8 mouse cellular contexts compared by ENCODE assay signal in genomic region chr4:152477106-152477465, GRCm38 (mm10). TPM values are rescaled to one million over a fixed set of nuclear protein-coding genes. Genes with fewer than 3 reads are reported as not detected.
A peak's percentile ranks its signal among the peaks of the same experiment; 100 is the strongest.
DNase-seq lines count a peak whose midpoint lies in the region; ATAC-seq and TF ChIP-seq lines count a peak whose summit lies in the region.

No protein-coding gene starts in this region.

- intact Hi-C loops in gastrocnemius, adult 2 months (cut with DNase I), result loop anchor here (5.0 kb wide), 1 partner anchor 150 kb away; the partner anchor contains the start of gene Rpl22

- ATAC-seq in limb, embryonic 15.5 days (ENCODE audit: insufficient number of reproducible peaks, low FRiP score, low TSS enrichment, low read depth), result peak; percentile 22; the same call in 1 of the 2 replicates
- ATAC-seq in stomach, embryonic 16.5 days (ENCODE audit: insufficient read depth, low FRiP score), result no peak

- WGBS in limb, embryonic 15.5 days, result under 1% methylated on average over 17 of the region's 21 CpGs
- whole genome bisulfite sequencing in stomach, embryonic 16.5 days, result 1% methylated on average over 21 of the region's 21 CpGs

- H3K9ac ChIP-seq in limb, embryonic 15.5 days, result peak overlapping the region; percentile 51
- peak overlapping the region; percentile 60 for H3K9ac ChIP-seq in stomach, embryonic 16.5 days (ENCODE audit: low read length)

- TF ChIP-seq CTCF in gastrocnemius, adult 2 months (IDR thresholded peaks at IDR 0.05), result no peak
- no peak for TF ChIP-seq CTCF in testis, adult 2 months (IDR thresholded peaks at IDR 0.05; ENCODE audit: control insufficient read depth, insufficient read depth, insufficient replicate concordance, low read depth, low read length)

- peak overlapping the region; percentile 78 for H3K4me2 ChIP-seq in limb, embryonic 15.5 days
- peak overlapping the region; percentile 56 for H3K4me2 ChIP-seq in stomach, embryonic 16.5 days (ENCODE audit: low read depth, low read length)

- peak overlapping the region; percentile 20; the same call in 1 of the 2 replicates for H3K27ac ChIP-seq in gastrocnemius, adult 2 months
- H3K27ac ChIP-seq in testis, adult 2 months (ENCODE audit: control insufficient read depth, insufficient read depth, low read depth, low read length), result no peak overlapping the region
- H3K27ac ChIP-seq in limb, embryonic 15.5 days, result no peak overlapping the region
- no peak overlapping the region for H3K27ac ChIP-seq in stomach, embryonic 16.5 days (ENCODE audit: low read length)

- no peak for TF ChIP-seq POLR2A in testis, adult 2 months (IDR thresholded peaks at IDR 0.05; ENCODE audit: control insufficient read depth, low read depth, low read length)

- DNase-seq in gastrocnemius, adult 2 months, result no peak
- DNase-seq in gastrocnemius, adult 8-10 months (ENCODE audit: low spot score in 2 of 2), result no peak
- no peak for DNase-seq in testis, postnatal 10 days (ENCODE audit: low spot score)
- no peak for DNase-seq in adrenal gland, postnatal 36 days
- DNase-seq in adrenal gland, adult 18-20 months (ENCODE audit: low spot score in 2 of 2), result no peak

- no peaks in the 10 kb centered on the region for H3K36me3 ChIP-seq in testis, adult 2 months (ENCODE audit: control insufficient read depth, insufficient read depth, low read length)
- no peaks in the 10 kb centered on the region for H3K36me3 ChIP-seq in limb, embryonic 15.5 days
- H3K36me3 ChIP-seq in stomach, embryonic 16.5 days (ENCODE audit: control insufficient read depth, insufficient read depth, low read length), result no peaks in the 10 kb centered on the region

- H3K9me3 ChIP-seq in limb, embryonic 15.5 days, result peaks cover 5% of the 10 kb centered on the region; the same call in 1 of the 2 replicates
- peaks cover 3% of the 10 kb centered on the region; the same call in 1 of the 2 replicates for H3K9me3 ChIP-seq in stomach, embryonic 16.5 days (replicated peaks; ENCODE audit: control insufficient read depth, low read length)

- H3K4me1 ChIP-seq in testis, adult 2 months (ENCODE audit: control insufficient read depth, insufficient read depth, low read length), result peaks cover 36% of the 10 kb centered on the region
- peaks cover 21% of the 10 kb centered on the region for H3K4me1 ChIP-seq in limb, embryonic 15.5 days
- peaks cover 16% of the 10 kb centered on the region for H3K4me1 ChIP-seq in stomach, embryonic 16.5 days (ENCODE audit: control insufficient read depth, insufficient read depth, low read length)

- H3K27me3 ChIP-seq in testis, adult 2 months (ENCODE audit: control insufficient read depth, insufficient read depth, low read length), result no peaks in the 10 kb centered on the region
- peaks cover 21% of the 10 kb centered on the region for H3K27me3 ChIP-seq in limb, embryonic 15.5 days
- peaks cover 11% of the 10 kb centered on the region; the same call in 1 of the 2 replicates for H3K27me3 ChIP-seq in stomach, embryonic 16.5 days (ENCODE audit: control insufficient read depth, insufficient read depth, low read length)

- peak overlapping the region; percentile 87 for H3K4me3 ChIP-seq in gastrocnemius, adult 2 months
- H3K4me3 ChIP-seq in testis, adult 2 months (ENCODE audit: control insufficient read depth, low read depth, low read length), result peak overlapping the region; percentile 92
- H3K4me3 ChIP-seq in limb, embryonic 15.5 days, result peak overlapping the region; percentile 81
- H3K4me3 ChIP-seq in stomach, embryonic 16.5 days (replicated peaks; ENCODE audit: low read length), result peak overlapping the region; percentile 91

RNA-seq across cellular contexts. Expression of gene Nphp4, which starts 0.6 kb away (rescaled TPM):
- under 1 TPM; 0.48 to 0.53 TPM for total RNA-seq in gastrocnemius, adult 2 months (2021)
- total RNA-seq in gastrocnemius, adult 8-10 months (2022), result under 1 TPM; 0.40 to 0.92 (median 0.44) TPM
- polyA plus RNA-seq in testis, adult 2 months (2012; rRNA removed), result 15.3 and 17.3 TPM in 2 replicates
- polyA plus RNA-seq in limb, embryonic 15.5 days (2015; fragmentation: Nextera tagmentation; extraction: Ambion mirVana), result 2.3 TPM in 2 replicates
- polyA plus RNA-seq in stomach, embryonic 16.5 days (2015; fragmentation: Nextera tagmentation; extraction: Ambion mirVana), result 2.2 and 2.4 TPM in 2 replicates
- 1 to 10 TPM; 2.7 to 5.1 TPM for total RNA-seq in adrenal gland, postnatal 36 days (2021)
- total RNA-seq in adrenal gland, adult 18-20 months (2021), result 1 to 10 TPM; 2.9 to 4.1 TPM

RNA-seq across cellular contexts. Expression of gene Kcnab2, which starts 0.6 kb away (rescaled TPM):
- total RNA-seq in gastrocnemius, adult 2 months (2021), result 1 to 10 TPM in 1 of 2 experiments, under 1 TPM in 1; 0.51 to 1.6 TPM
- total RNA-seq in gastrocnemius, adult 8-10 months (2022), result 1 to 10 TPM in 1 of 4 experiments, under 1 TPM in 3; 0.63 to 1.2 (median 0.85) TPM
- 16.7 and 18.3 TPM in 2 replicates for polyA plus RNA-seq in testis, adult 2 months (2012; rRNA removed)
- polyA plus RNA-seq in limb, embryonic 15.5 days (2015; fragmentation: Nextera tagmentation; extraction: Ambion mirVana), result 7.6 and 8.2 TPM in 2 replicates
- 5.8 and 6.3 TPM in 2 replicates for polyA plus RNA-seq in stomach, embryonic 16.5 days (2015; fragmentation: Nextera tagmentation; extraction: Ambion mirVana)
- total RNA-seq in adrenal gland, postnatal 36 days (2021), result 1 to 10 TPM; 3.9 to 4.7 TPM
- total RNA-seq in adrenal gland, adult 18-20 months (2021), result 1 to 10 TPM; 4.6 to 5.5 TPM
